Mouse (Mus musculus) forebrain, embryonic 13.5 days (tissue): ENCODE results near the gene Cuedc1. TPM values are rescaled to one million over a fixed set of nuclear protein-coding genes. Genes with fewer than 3 reads are reported as not detected.
A peak's percentile ranks its signal among the peaks of the same experiment; 100 is the strongest.

ENCODE experiments used
- ATAC-seq: fragments of 200-750 bp; cut with Nextera tagmentation; 2 replicates; pipeline ENCODE4 v1.8.0; 2017
- H3K27ac ChIP-seq: fragments of 300-500 bp; sonication (generic); 2 replicates; pipeline ENCODE4 v1.5.1; 2015; ENCODE audit warnings: inconsistent platforms, mild to moderate bottlenecking, moderate library complexity
- H3K27me3 ChIP-seq: fragments of 300-500 bp; sonication (generic); 2 replicates; pipeline ENCODE4 v1.6.1; 2015; ENCODE audit warnings: mild to moderate bottlenecking, inconsistent platforms
- H3K36me3 ChIP-seq: fragments of 300-500 bp; sonication (generic); 2 replicates; pipeline ENCODE4 v1.6.1; 2015; ENCODE audit warnings: mild to moderate bottlenecking, inconsistent platforms; ENCODE audit not compliant: poor library complexity, severe bottlenecking
- H3K4me1 ChIP-seq: fragments of 300-500 bp; sonication (generic); 2 replicates; pipeline ENCODE4 v1.6.1; 2015; ENCODE audit warnings: inconsistent platforms
- H3K4me2 ChIP-seq: fragments of 300-500 bp; sonication (generic); 2 replicates; pipeline ENCODE4 v1.6.1; 2015; ENCODE audit warnings: inconsistent platforms, mild to moderate bottlenecking, moderate library complexity
- H3K4me3 ChIP-seq: fragments of 300-500 bp; sonication (generic); 2 replicates; pipeline ENCODE4 v1.5.1; 2015; ENCODE audit warnings: mild to moderate bottlenecking, inconsistent platforms
- H3K9ac ChIP-seq: fragments of 300-500 bp; sonication (generic); 2 replicates; pipeline ENCODE4 v1.6.1; 2015; ENCODE audit warnings: mild to moderate bottlenecking, inconsistent platforms
- H3K9me3 ChIP-seq: fragments of 300-500 bp; sonication (generic); replicated peaks from 2 replicates; pipeline ENCODE4 v1.6.1; 2016; ENCODE audit warnings: inconsistent platforms
- WGBS: fragments of 180-500 bp; shearing (Covaris S2); methylation state at CpG from one replicate; pipeline ENCODE4 v1.1.7; 2015; 5-methylcytosine and 5-hydroxymethylcytosine counted together
- polyA plus RNA-seq: library from polyadenylated mRNA; unstranded; fragments of >200 nt; fragmentation: Nextera tagmentation; extraction: Ambion mirVana; gene quantifications from 2 replicates; pipeline ENCODE4 v1.2.1, GENCODE M21; 2015

Gene Cuedc1
- polyA plus RNA-seq, 1 experiment from 2014 or later, result 37.4 TPM

GRCm38 (mm10) chr11:88156403-88156802 lies 58.5 kb downstream of the Cuedc1 start:
- Histone ChIP-seq H3K27ac (no peak overlapping the region), H3K9me3 (no peaks in the 10 kb centered on the region), H3K4me2 (no peak overlapping the region), H3K27me3 (no peaks in the 10 kb centered on the region), H3K4me3 (no peak overlapping the region), H3K4me1 (peaks cover 61% of the 10 kb centered on the region), H3K9ac (peak overlapping the region; percentile 34; the same call in 1 of the 2 replicates), H3K36me3 (no peaks in the 10 kb centered on the region)
- ATAC-seq, result no peak
- 66% methylated on average over 2 of the region's 2 CpGs for whole genome bisulfite sequencing

GRCm38 (mm10) chr11:88158842-88159246 lies 61.0 kb downstream of the Cuedc1 start:
- H3K4me1 ChIP-seq, result peaks cover 51% of the 10 kb centered on the region
- H3K27me3 ChIP-seq, result no peaks in the 10 kb centered on the region
- no peak for ATAC-seq
- no peaks in the 10 kb centered on the region for H3K36me3 ChIP-seq
- no peak overlapping the region for H3K4me3 ChIP-seq
- H3K9me3 ChIP-seq, result no peaks in the 10 kb centered on the region
- H3K4me2 ChIP-seq, result no peak overlapping the region
- no peak overlapping the region for H3K27ac ChIP-seq
- H3K9ac ChIP-seq, result no peak overlapping the region
- WGBS, result 81% methylated on average over 5 of the region's 5 CpGs

GRCm38 (mm10) chr11:88159389-88159788 lies 61.5 kb downstream of the Cuedc1 start:
- H3K9me3 ChIP-seq, result no peaks in the 10 kb centered on the region
- no peaks in the 10 kb centered on the region for H3K27me3 ChIP-seq
- no peaks in the 10 kb centered on the region for H3K36me3 ChIP-seq
- H3K9ac ChIP-seq, result no peak overlapping the region
- no peak overlapping the region for H3K4me3 ChIP-seq
- WGBS, result 74% methylated on average over 11 of the region's 11 CpGs
- no peak for ATAC-seq
- H3K4me1 ChIP-seq, result peaks cover 48% of the 10 kb centered on the region
- H3K27ac ChIP-seq, result no peak overlapping the region
- H3K4me2 ChIP-seq, result no peak overlapping the region

- Histone ChIP-seq H3K27me3 (no peaks in the 10 kb centered on the region), H3K36me3 (no peaks in the 10 kb centered on the region), H3K27ac (0 out of 2 replicates have a peak overlapping the region, but pooled peaks have one; percentile 86), H3K4me1 (peaks cover 57% of the 10 kb centered on the region), H3K4me2 (peak overlapping the region; percentile 77), H3K9ac (no peak overlapping the region), H3K9me3 (no peaks in the 10 kb centered on the region), H3K4me3 (no peak overlapping the region)
- ATAC-seq, result no peak
- 47% methylated on average over 5 of the region's 5 CpGs for WGBS
These were observed 62.5 kb downstream of the Cuedc1 start for GRCm38 (mm10) chr11:88160316-88160715.

- Histone ChIP-seq H3K36me3 (no peaks in the 10 kb centered on the region), H3K4me3 (peak overlapping the region; percentile 45), H3K9me3 (no peaks in the 10 kb centered on the region), H3K4me2 (peak overlapping the region; percentile 77), H3K27ac (peak overlapping the region; percentile 86), H3K4me1 (peaks cover 63% of the 10 kb centered on the region), H3K27me3 (no peaks in the 10 kb centered on the region), H3K9ac (peak overlapping the region; percentile 71)
- WGBS, result under 1% methylated on average over 16 of the region's 33 CpGs
- peak; percentile 64; the same call in 1 of the 2 replicates for ATAC-seq
These were observed 63.3 kb downstream of the Cuedc1 start for GRCm38 (mm10) chr11:88161051-88161581.

- H3K9ac ChIP-seq, result peak overlapping the region; percentile 60
- no peaks in the 10 kb centered on the region for H3K9me3 ChIP-seq
- H3K4me3 ChIP-seq, result peak overlapping the region; percentile 45
- peak; percentile 73 for ATAC-seq
- 0% methylated on average over 13 of the region's 15 CpGs for WGBS
- H3K36me3 ChIP-seq, result no peaks in the 10 kb centered on the region
- peak overlapping the region; percentile 87 for H3K27ac ChIP-seq
- H3K27me3 ChIP-seq, result no peaks in the 10 kb centered on the region
- H3K4me1 ChIP-seq, result peaks cover 61% of the 10 kb centered on the region
- H3K4me2 ChIP-seq, result peak overlapping the region; percentile 77
These were observed 63.9 kb downstream of the Cuedc1 start for GRCm38 (mm10) chr11:88161651-88162362.

GRCm38 (mm10) chr11:88162740-88163139 lies 64.9 kb downstream of the Cuedc1 start:
- no peaks in the 10 kb centered on the region for H3K27me3 ChIP-seq
- H3K4me2 ChIP-seq, result no peak overlapping the region
- 58% methylated on average over 4 of the region's 4 CpGs for WGBS
- no peaks in the 10 kb centered on the region for H3K36me3 ChIP-seq
- no peak overlapping the region for H3K27ac ChIP-seq
- H3K9ac ChIP-seq, result no peak overlapping the region
- peaks cover 61% of the 10 kb centered on the region for H3K4me1 ChIP-seq
- H3K9me3 ChIP-seq, result no peaks in the 10 kb centered on the region
- no peak overlapping the region for H3K4me3 ChIP-seq
- ATAC-seq, result no peak

- Histone ChIP-seq H3K27me3 (no peaks in the 10 kb centered on the region), H3K9ac (no peak overlapping the region; the same call in 1 of the 2 replicates), H3K4me2 (no peak overlapping the region), H3K27ac (peak overlapping the region; percentile 35; the same call in 1 of the 2 replicates), H3K36me3 (no peaks in the 10 kb centered on the region), H3K4me3 (no peak overlapping the region), H3K9me3 (no peaks in the 10 kb centered on the region), H3K4me1 (peaks cover 62% of the 10 kb centered on the region)
- WGBS, result 84% methylated on average over 7 of the region's 7 CpGs
- no peak for ATAC-seq
These were observed 66.4 kb downstream of the Cuedc1 start for GRCm38 (mm10) chr11:88164213-88164723.

- H3K4me3 ChIP-seq, result no peak overlapping the region
- 50% methylated on average over 15 of the region's 15 CpGs for WGBS
- no peak overlapping the region; the same call in 1 of the 2 replicates for H3K9ac ChIP-seq
- no peaks in the 10 kb centered on the region for H3K36me3 ChIP-seq
- ATAC-seq, result no peak
- H3K4me2 ChIP-seq, result no peak overlapping the region
- no peaks in the 10 kb centered on the region for H3K9me3 ChIP-seq
- H3K4me1 ChIP-seq, result peaks cover 63% of the 10 kb centered on the region
- H3K27ac ChIP-seq, result peak overlapping the region; percentile 35; the same call in 1 of the 2 replicates
- peaks cover 4% of the 10 kb centered on the region; the same call in 1 of the 2 replicates for H3K27me3 ChIP-seq
These were observed 67.0 kb downstream of the Cuedc1 start for GRCm38 (mm10) chr11:88164801-88165377.

GRCm38 (mm10) chr11:88165683-88166364 lies 68.0 kb downstream of the Cuedc1 start:
- Histone ChIP-seq H3K9ac (no peak overlapping the region; the same call in 1 of the 2 replicates), H3K4me2 (no peak overlapping the region), H3K4me1 (peaks cover 56% of the 10 kb centered on the region), H3K27me3 (peaks cover 6% of the 10 kb centered on the region; the same call in 1 of the 2 replicates), H3K36me3 (no peaks in the 10 kb centered on the region), H3K4me3 (no peak overlapping the region), H3K9me3 (no peaks in the 10 kb centered on the region), H3K27ac (peak overlapping the region; percentile 10; the same call in 1 of the 2 replicates)
- WGBS, result 80% methylated on average over 10 of the region's 10 CpGs
- no peak for ATAC-seq

- WGBS, result 86% methylated on average over 7 of the region's 7 CpGs
- peak overlapping the region; percentile 10; the same call in 1 of the 2 replicates for H3K27ac ChIP-seq
- peaks cover 49% of the 10 kb centered on the region for H3K4me1 ChIP-seq
- ATAC-seq, result no peak
- H3K9ac ChIP-seq, result no peak overlapping the region
- peaks cover 6% of the 10 kb centered on the region; the same call in 1 of the 2 replicates for H3K27me3 ChIP-seq
- no peak overlapping the region for H3K4me3 ChIP-seq
- H3K36me3 ChIP-seq, result no peaks in the 10 kb centered on the region
- H3K9me3 ChIP-seq, result no peaks in the 10 kb centered on the region
- H3K4me2 ChIP-seq, result no peak overlapping the region
These were observed 68.6 kb downstream of the Cuedc1 start for GRCm38 (mm10) chr11:88166471-88166870.
